Comparison of ENCODE assay signal across 8 mouse cellular contexts in the genomic region with DNA sequence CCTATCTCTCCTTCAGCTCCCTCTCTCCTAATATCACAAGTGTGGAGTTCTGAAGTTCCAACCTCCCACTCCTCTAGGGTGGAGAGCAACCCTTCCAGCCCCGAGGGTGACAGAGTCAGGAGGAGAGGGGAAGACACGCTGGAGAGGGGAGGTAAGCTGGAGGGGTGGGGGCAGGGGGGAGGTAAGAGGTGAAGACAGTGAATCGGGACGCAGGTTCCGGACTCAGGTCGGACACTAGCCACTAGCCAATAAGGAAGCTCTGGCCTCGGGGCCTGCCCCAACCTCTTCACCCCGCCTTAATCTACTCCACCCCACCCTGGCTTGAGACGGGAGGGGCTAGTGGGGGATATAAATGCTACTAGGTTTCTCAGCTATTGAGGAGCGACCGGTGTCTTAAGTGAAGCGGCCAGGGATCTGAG. TPM values are rescaled to one million over a fixed set of nuclear protein-coding genes. Genes with fewer than 3 reads are reported as not detected.
A peak's percentile ranks its signal among the peaks of the same experiment; 100 is the strongest.
DNase-seq lines count a peak whose midpoint lies in the region; ATAC-seq lines count a peak whose summit lies in the region.

No protein-coding gene starts in this region.

- peak; percentile 24 for ATAC-seq in kidney, embryonic 16.5 days (ENCODE audit: low FRiP score, low TSS enrichment)
- ATAC-seq in embryonic facial prominence, embryonic 13.5 days (ENCODE audit: insufficient number of reproducible peaks, insufficient read depth, low FRiP score, low TSS enrichment, low read depth) = no peak
- ATAC-seq in intestine, embryonic 14.5 days (replicated peaks; ENCODE audit: low FRiP score, low TSS enrichment, low read depth) = peak; percentile 77
- peak; percentile 36; the same call in 1 of the 2 replicates for ATAC-seq in midbrain, embryonic 16.5 days

- DNase-seq in kidney, postnatal 36 days = no peak
- DNase-seq in intestine, embryonic 14.5 days (ENCODE audit: low spot score) = peak; percentile 77
- no peak for DNase-seq in thymus, postnatal 10 days (ENCODE audit: low spot score in 2 of 2)
- no peak for DNase-seq in right cerebral cortex, postnatal 4 days
- no peak for DNase-seq in natural killer cell, adult 2 months (ENCODE audit: low spot score in 2 of 2)

- H3K4me3 ChIP-seq in kidney, embryonic 16.5 days (ENCODE audit: low read length) = peak overlapping the region; percentile 56
- H3K4me3 ChIP-seq in embryonic facial prominence, embryonic 13.5 days = peak overlapping the region; percentile 52
- peak overlapping the region; percentile 43 for H3K4me3 ChIP-seq in intestine, embryonic 14.5 days (ENCODE audit: low read depth, low read length)
- H3K4me3 ChIP-seq in midbrain, embryonic 16.5 days (ENCODE audit: low read depth, low read length) = peak overlapping the region; percentile 46

- H3K27ac ChIP-seq in kidney, embryonic 16.5 days (ENCODE audit: low read length) = no peak overlapping the region
- no peak overlapping the region for H3K27ac ChIP-seq in embryonic facial prominence, embryonic 13.5 days
- H3K27ac ChIP-seq in intestine, embryonic 14.5 days (ENCODE audit: low read depth) = peak overlapping the region; percentile 39; the same call in 1 of the 2 replicates
- no peak overlapping the region for H3K27ac ChIP-seq in midbrain, embryonic 16.5 days (ENCODE audit: low read length)

- 4% methylated on average over 12 of the region's 12 CpGs for WGBS in kidney, embryonic 16.5 days
- under 1% methylated on average over 12 of the region's 12 CpGs for WGBS in embryonic facial prominence, embryonic 13.5 days
- 2% methylated on average over 12 of the region's 12 CpGs for WGBS in intestine, embryonic 14.5 days
- WGBS in midbrain, embryonic 16.5 days = 2% methylated on average over 12 of the region's 12 CpGs

- H3K9me3 ChIP-seq in kidney, embryonic 16.5 days (ENCODE audit: low read length) = peaks cover 4% of the 10 kb centered on the region
- H3K9me3 ChIP-seq in embryonic facial prominence, embryonic 13.5 days = no peaks in the 10 kb centered on the region
- no peaks in the 10 kb centered on the region for H3K9me3 ChIP-seq in intestine, embryonic 14.5 days (ENCODE audit: control insufficient read depth, low read length)
- no peaks in the 10 kb centered on the region for H3K9me3 ChIP-seq in midbrain, embryonic 16.5 days (replicated peaks; ENCODE audit: control insufficient read depth, low read length, poor library complexity, severe bottlenecking)

- H3K9ac ChIP-seq in kidney, embryonic 16.5 days (replicated peaks; ENCODE audit: low read length) = no peak overlapping the region; the same call in 1 of the 2 replicates
- H3K9ac ChIP-seq in embryonic facial prominence, embryonic 13.5 days = peak overlapping the region; percentile 66
- H3K9ac ChIP-seq in intestine, embryonic 14.5 days (ENCODE audit: low read length) = peak overlapping the region; percentile 47
- H3K9ac ChIP-seq in midbrain, embryonic 16.5 days (ENCODE audit: low read depth, low read length) = peak overlapping the region; percentile 57; the same call in 1 of the 2 replicates

- H3K27me3 ChIP-seq in kidney, embryonic 16.5 days (ENCODE audit: insufficient read depth, low read length) = peaks cover 80% of the 10 kb centered on the region
- peaks cover 100% of the 10 kb centered on the region for H3K27me3 ChIP-seq in embryonic facial prominence, embryonic 13.5 days
- peaks cover 93% of the 10 kb centered on the region for H3K27me3 ChIP-seq in intestine, embryonic 14.5 days (replicated peaks; ENCODE audit: control insufficient read depth, insufficient read depth, low read length)
- peaks cover 52% of the 10 kb centered on the region for H3K27me3 ChIP-seq in midbrain, embryonic 16.5 days (ENCODE audit: control insufficient read depth, insufficient read depth, low read depth, low read length)

- H3K4me2 ChIP-seq in kidney, embryonic 16.5 days (replicated peaks; ENCODE audit: low read depth, low read length) = peak overlapping the region; percentile 89
- peak overlapping the region; percentile 91 for H3K4me2 ChIP-seq in embryonic facial prominence, embryonic 13.5 days
- H3K4me2 ChIP-seq in intestine, embryonic 14.5 days (ENCODE audit: low read length) = peak overlapping the region; percentile 73
- H3K4me2 ChIP-seq in midbrain, embryonic 16.5 days (ENCODE audit: low read length) = peak overlapping the region; percentile 93

- H3K4me1 ChIP-seq in kidney, embryonic 16.5 days (ENCODE audit: insufficient read depth, low read length) = peaks cover 36% of the 10 kb centered on the region
- H3K4me1 ChIP-seq in embryonic facial prominence, embryonic 13.5 days = peaks cover 37% of the 10 kb centered on the region
- H3K4me1 ChIP-seq in intestine, embryonic 14.5 days (replicated peaks; ENCODE audit: control insufficient read depth, insufficient read depth, low read length) = peaks cover 6% of the 10 kb centered on the region; the same call in 1 of the 2 replicates
- peaks cover 28% of the 10 kb centered on the region for H3K4me1 ChIP-seq in midbrain, embryonic 16.5 days (ENCODE audit: control insufficient read depth, insufficient read depth, low read length)

- no peaks in the 10 kb centered on the region for H3K36me3 ChIP-seq in kidney, embryonic 16.5 days (ENCODE audit: insufficient read depth, low read length)
- no peaks in the 10 kb centered on the region for H3K36me3 ChIP-seq in embryonic facial prominence, embryonic 13.5 days
- H3K36me3 ChIP-seq in intestine, embryonic 14.5 days (ENCODE audit: control insufficient read depth, insufficient read depth, low read length) = no peaks in the 10 kb centered on the region
- H3K36me3 ChIP-seq in midbrain, embryonic 16.5 days (ENCODE audit: control insufficient read depth, insufficient read depth, low read length) = no peaks in the 10 kb centered on the region

RNA-seq across cellular contexts. Expression of a gene that starts 10.9 kb away (rescaled TPM):
- 0.53 and 0.70 TPM in 2 replicates for polyA plus RNA-seq in kidney, embryonic 16.5 days (2015; fragmentation: Nextera tagmentation; extraction: Ambion mirVana)
- 1.3 and 1.6 TPM in 2 replicates for polyA plus RNA-seq in embryonic facial prominence, embryonic 13.5 days (2015; fragmentation: Nextera tagmentation; extraction: Ambion mirVana)
- 7.3 and 10.0 TPM in 2 replicates for polyA plus RNA-seq in intestine, embryonic 14.5 days (2014; fragmentation: Nextera tagmentation; extraction: Ambion mirVana)
- 0.68 and 1.2 TPM in 2 replicates for polyA plus RNA-seq in midbrain, embryonic 16.5 days (2015; fragmentation: Nextera tagmentation; extraction: Ambion mirVana)
